Mouse (Mus musculus): ENCODE results near the gene Uba7. TPM values are rescaled to one million over a fixed set of nuclear protein-coding genes. Genes with fewer than 3 reads are reported as not detected.

Gene Uba7
- total RNA-seq, 2 experiments from 2014 or later: 2.6 to 2.8 TPM

Other genes starting within 250 kb of the Uba7 start
- 10 to 100 TPM; 34.3 to 40.5 TPM for gene Rbm5, start 204.5 kb upstream of the Uba7 start, total RNA-seq (2021)
- 10 to 100 TPM; 16.6 to 18.3 TPM for gene Rbm6, start 102.3 kb upstream of the Uba7 start, total RNA-seq (2021)
- 10 to 100 TPM; 10.8 to 11.1 TPM for gene Mon1a, start 87.4 kb upstream of the Uba7 start, total RNA-seq (2021)
- gene Mst1r, start 68.6 kb upstream of the Uba7 start, total RNA-seq (2021): under 1 TPM; 0.39 to 0.52 TPM
- not detected for gene Actl11, start 47.0 kb upstream of the Uba7 start, total RNA-seq (2021)
- under 1 TPM; 0.26 to 0.34 TPM for gene Camkv, start 39.8 kb upstream of the Uba7 start, total RNA-seq (2021)
- under 1 TPM; 0.27 to 0.62 TPM for gene Traip, start 25.4 kb upstream of the Uba7 start, total RNA-seq (2021)
- not detected for gene Gm20661, start 7.6 kb downstream of the Uba7 start, total RNA-seq (2021)
- 1 to 10 TPM; 1.5 to 3.0 TPM for gene Inka1, start 10.4 kb downstream of the Uba7 start, total RNA-seq (2021)
- gene Cdhr4, start 17.0 kb downstream of the Uba7 start, total RNA-seq (2021): not detected
- not detected for gene Gm20662, start 20.8 kb downstream of the Uba7 start, total RNA-seq (2021)
- gene Ip6k1, start 27.0 kb downstream of the Uba7 start, total RNA-seq (2021): 10 to 100 TPM; 17.6 to 22.8 TPM
- 1 to 10 TPM; 4.0 to 4.4 TPM for gene Gmppb, start 73.7 kb downstream of the Uba7 start, total RNA-seq (2021)
- gene Amigo3, start 77.7 kb downstream of the Uba7 start, total RNA-seq (2021): 1 to 10 TPM; 1.8 to 2.0 TPM
- not detected for gene Mst1, start 104.9 kb downstream of the Uba7 start, total RNA-seq (2021)
- 100 to 1,000 TPM; 134 to 139 TPM for gene Rnf123, start 107.8 kb downstream of the Uba7 start, total RNA-seq (2021)
- 10 to 100 TPM; 25.7 to 27.8 TPM for gene Apeh, start 119.1 kb downstream of the Uba7 start, total RNA-seq (2021)
- gene Bsn, start 214.9 kb downstream of the Uba7 start, total RNA-seq (2021): under 1 TPM; 0.02 TPM

Data from gastrocnemius, adult 18-20 months (tissue).